In genomic region chr10:22775456-22775855, GRCm38 (mm10) we compare ENCODE assay signal across 22 mouse cellular contexts. TPM values are rescaled to one million over a fixed set of nuclear protein-coding genes. Genes with fewer than 3 reads are reported as not detected.
"Had no signal": no experiment of that assay in that cellular context is flagged by ENCODE, and none has a peak within 500 bp of the region (broad histone marks: within the 10 kb centered on the region; RNA-seq: fewer than 3 reads in every experiment).

No protein-coding gene starts in this region.

- DNase-seq: gastrocnemius, postnatal 25 days had no signal

- H3K27ac ChIP-seq: gastrocnemius, adult 2 months; heart, embryonic 10.5 days; hindbrain, embryonic 12.5 days; hindbrain, embryonic 15.5 days; layer of hippocampus, adult 2 months; left cerebral cortex, adult 2 months; limb, embryonic 10.5 days; limb, embryonic 12.5 days; liver, embryonic 13.5 days had no signal

- H3K9me3 ChIP-seq: heart, embryonic 10.5 days; heart, embryonic 12.5 days; hindbrain, embryonic 10.5 days; hindbrain, embryonic 12.5 days; hindbrain, embryonic 15.5 days; limb, embryonic 10.5 days; limb, embryonic 12.5 days; liver, embryonic 13.5 days had no signal

- H3K36me3 ChIP-seq: heart, embryonic 10.5 days; heart, embryonic 12.5 days; hindbrain, embryonic 10.5 days; hindbrain, embryonic 12.5 days; hindbrain, embryonic 15.5 days; limb, embryonic 10.5 days; limb, embryonic 12.5 days; liver, embryonic 13.5 days had no signal

- H3K27me3 ChIP-seq: heart, embryonic 12.5 days; hindbrain, embryonic 12.5 days; hindbrain, embryonic 15.5 days; liver, embryonic 13.5 days had no signal

- H3K4me1 ChIP-seq: heart, embryonic 10.5 days; heart, embryonic 12.5 days; hindbrain, embryonic 10.5 days; hindbrain, embryonic 12.5 days; hindbrain, embryonic 15.5 days; limb, embryonic 10.5 days; limb, embryonic 12.5 days; liver, embryonic 13.5 days had no signal

- ATAC-seq: inflammation-experienced regulatory T-cells, adult 6 months; intestine, postnatal 0 days had no signal

- H3K9ac ChIP-seq: heart, embryonic 12.5 days; hindbrain, embryonic 15.5 days; limb, embryonic 12.5 days; liver, embryonic 13.5 days had no signal

- H3K4me2 ChIP-seq: heart, embryonic 12.5 days; hindbrain, embryonic 12.5 days; hindbrain, embryonic 15.5 days; limb, embryonic 12.5 days; liver, embryonic 11.5 days; liver, embryonic 13.5 days had no signal

- H3K4me3 ChIP-seq: gastrocnemius, adult 2 months; heart, embryonic 10.5 days; heart, embryonic 12.5 days; hindbrain, embryonic 10.5 days; hindbrain, embryonic 12.5 days; hindbrain, embryonic 15.5 days; layer of hippocampus, adult 2 months; left cerebral cortex, adult 2 months; limb, embryonic 10.5 days; limb, embryonic 12.5 days; liver, embryonic 13.5 days had no signal

RNA-seq across cellular contexts. Expression of gene Tcf21, which starts 44.5 kb away (rescaled TPM):
- total RNA-seq: gastrocnemius, adult 2 months; gastrocnemius, postnatal 10 days; gastrocnemius, postnatal 25 days; granulocyte monocyte progenitor cell, adult 5-6 weeks; layer of hippocampus, adult 2 months; layer of hippocampus, postnatal 10 days; layer of hippocampus, postnatal 25 days; left cerebral cortex, adult 2 months; left cerebral cortex, postnatal 14 days; left cerebral cortex, postnatal 36 days had no signal
- polyA plus RNA-seq: frontal cortex, adult 2 months had no signal
